Mouse (Mus musculus) retina, adult 2 months (tissue): ENCODE results near the gene Rrp12.

Experiments
- DNase-seq: peaks from one replicate; pipeline ENCODE4 v3.0.0-alpha.2; 2012; ENCODE audit warnings: low read depth, low spot score

Rrp12 gene

DNA sequence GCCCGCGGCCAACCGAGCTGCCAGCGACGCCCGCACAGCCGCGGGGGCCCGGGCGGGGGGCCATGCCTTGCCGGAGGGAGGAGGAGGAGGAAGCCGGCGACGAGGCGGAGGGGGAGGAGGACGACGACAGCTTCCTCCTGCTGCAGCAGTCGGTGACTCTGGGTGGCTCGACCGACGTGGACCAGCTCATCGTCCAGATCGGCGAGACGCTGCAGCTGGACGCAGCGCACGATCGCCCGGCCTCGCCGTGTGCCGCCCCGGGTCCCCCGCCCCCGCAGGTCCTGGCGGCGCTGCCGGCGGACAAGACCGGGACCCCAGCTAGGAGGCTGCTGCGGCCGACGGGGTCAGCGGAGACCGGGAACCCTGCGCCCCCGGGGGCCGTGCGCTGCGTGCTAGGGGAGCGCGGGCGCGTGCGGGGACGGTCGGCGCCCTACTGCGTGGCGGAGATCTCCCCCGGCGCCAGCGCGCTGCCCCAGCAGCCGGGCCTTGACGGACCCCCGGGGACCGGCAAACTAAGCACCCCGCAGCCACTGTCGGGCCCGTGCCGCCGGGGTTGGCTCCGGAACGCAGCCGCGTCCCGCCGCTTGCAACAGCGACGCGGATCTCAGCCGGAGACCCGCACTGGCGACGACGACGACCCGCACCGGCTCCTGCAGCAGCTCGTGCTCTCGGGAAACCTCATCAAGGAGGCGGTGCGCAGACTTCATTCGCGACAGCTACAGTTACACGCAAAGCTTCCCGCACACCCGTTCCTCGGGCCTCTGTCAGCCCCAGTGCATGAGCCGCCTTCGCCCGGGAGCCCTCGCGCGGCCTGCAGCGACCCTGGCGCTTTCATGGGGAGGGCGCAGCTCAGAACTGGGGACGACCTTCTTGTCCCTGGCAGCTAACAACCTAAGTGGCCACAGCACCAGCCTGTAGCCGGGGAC is 65.6 kb downstream of the Rrp12 start:
- DNase-seq: no peak

DNA sequence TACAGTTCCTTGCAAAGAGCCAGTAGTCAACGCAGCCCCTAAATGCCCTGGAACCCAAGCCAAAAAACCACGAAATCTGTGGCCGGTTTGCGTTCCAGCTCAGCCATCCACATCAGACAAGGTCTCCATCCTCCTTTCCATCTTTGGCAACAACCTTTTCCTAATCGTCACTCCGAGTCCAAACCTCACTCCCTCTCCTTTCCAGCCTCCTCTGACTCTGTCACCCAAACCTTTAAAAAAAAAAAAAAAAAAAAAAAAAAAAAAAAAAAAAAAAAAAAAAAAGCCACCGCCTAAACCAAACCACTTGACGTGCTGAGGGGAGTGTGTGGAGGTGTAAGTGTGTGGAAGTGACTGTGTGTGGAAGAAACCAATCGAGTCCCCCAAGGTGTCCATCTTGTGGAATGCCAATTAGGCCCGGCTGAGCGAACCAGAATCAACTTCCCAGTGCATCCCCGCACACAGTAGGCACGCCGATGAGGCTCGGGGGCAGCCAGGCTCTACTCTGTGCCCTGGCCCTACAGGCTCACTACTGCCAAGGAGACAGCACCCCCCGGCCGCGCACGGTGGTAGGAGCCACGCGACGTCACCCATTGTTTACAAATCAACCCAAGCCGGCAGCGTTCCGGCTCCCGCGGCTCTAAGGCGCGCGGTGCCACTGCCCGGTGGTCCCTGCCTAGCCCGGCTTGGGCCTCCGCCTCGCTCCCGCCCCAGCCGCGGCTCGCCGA is 66.4 kb downstream of the Rrp12 start, which contains the start of gene Frat1:
Gene Frat1, plus strand, starts transcription at position 590 of the 725 bp plus-strand sequence.
- peak; percentile 79 for DNase-seq

DNA sequence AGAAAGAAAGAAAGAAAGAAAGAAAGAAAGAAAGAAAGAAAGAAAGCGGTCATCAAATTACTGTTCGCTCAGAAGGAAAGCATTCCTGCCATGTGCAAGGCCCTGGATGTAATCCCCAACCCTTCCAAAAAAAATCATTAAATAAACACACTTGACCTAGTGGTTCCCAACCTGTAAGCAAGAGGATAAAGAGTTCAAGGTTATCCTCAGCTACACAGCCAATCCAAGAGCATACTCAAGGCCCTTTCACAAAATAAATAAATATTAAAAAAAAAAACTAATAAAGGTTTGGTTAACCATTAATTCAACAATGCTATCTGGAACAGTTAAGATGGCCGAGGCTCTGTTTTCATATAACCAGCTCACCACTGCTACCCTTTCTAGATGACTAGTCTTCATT is 67.0 kb downstream of the Rrp12 start:
- no peak for DNase-seq

DNA sequence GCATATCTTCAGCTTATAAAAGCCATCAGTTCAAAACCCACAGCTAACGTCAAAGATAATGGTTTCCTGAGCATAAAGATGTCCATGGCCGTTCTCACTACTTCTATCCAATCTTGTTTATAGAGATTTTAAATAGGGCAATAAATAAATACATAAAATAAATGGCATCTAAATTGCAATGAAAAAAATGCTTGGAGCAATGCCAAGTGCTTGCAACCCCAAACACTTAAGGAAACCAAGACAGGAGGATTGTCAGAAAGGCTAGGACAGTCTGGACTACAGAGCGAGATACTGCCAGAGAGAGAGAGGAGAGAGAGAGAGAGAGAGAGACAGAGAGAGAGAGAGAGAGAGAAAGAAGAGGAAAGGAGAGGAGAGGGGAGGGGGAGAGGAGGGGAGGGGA is 69.4 kb downstream of the Rrp12 start:
- no peak for DNase-seq

DNA sequence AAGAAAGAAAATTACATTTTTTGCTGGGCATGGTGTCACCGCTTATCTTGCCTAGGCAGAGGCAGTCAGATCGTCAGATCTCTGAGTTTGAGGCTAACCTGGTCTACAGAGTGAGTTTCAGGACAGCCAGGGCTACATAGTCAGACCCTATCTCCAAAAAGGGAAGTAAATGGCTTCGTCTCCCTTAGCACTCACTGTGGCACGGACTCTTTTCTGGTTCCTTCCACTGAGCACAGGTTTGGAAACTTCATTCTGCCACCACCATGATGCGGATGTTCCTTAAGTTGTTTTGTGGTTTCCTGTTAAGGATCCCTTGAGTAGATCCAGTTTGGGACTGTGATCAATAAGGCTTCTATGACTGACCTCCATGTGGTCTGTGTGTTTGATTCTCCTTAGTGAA is 71.0 kb downstream of the Rrp12 start:
- no peak for DNase-seq

DNA sequence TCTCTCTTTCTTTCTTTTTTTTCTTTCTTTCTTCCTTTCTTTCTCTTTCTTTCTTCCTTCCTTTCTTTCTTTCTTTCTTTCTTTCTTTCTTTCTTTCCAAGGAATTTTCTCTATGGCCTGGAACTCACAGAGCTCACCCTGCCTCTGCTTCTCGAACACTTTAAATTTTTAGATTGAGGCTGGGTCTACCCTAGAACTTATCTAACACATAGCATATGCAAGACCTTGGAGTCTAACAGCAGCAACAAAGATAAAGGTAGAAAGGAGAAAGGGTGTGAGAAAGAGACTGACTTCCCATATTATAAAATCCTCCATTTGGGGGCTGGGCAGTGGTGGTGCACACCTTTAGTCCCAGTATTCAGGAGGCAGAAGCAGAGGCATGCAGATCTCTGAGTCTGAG is 73.4 kb downstream of the Rrp12 start:
- DNase-seq: no peak

DNA sequence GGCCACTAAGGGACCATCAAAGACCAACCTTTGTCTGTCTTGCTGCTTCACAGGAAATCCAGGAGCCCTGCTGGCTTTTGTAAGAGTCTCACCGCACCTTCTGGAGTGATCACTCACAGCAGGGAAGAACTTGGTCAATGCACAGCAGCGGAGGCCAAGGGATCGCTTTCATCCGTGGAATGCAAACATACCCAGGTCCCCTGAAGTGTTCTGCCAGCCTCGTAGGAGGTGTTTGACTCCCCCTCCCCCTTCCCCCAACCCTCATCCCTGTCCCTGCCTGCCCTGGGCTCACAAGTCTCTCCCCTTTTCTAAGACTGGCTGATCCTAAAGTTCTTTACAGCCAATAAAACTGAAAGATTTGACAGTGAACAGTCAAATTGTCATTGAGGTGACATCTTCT is 74.5 kb downstream of the Rrp12 start:
- no peak for DNase-seq

DNA sequence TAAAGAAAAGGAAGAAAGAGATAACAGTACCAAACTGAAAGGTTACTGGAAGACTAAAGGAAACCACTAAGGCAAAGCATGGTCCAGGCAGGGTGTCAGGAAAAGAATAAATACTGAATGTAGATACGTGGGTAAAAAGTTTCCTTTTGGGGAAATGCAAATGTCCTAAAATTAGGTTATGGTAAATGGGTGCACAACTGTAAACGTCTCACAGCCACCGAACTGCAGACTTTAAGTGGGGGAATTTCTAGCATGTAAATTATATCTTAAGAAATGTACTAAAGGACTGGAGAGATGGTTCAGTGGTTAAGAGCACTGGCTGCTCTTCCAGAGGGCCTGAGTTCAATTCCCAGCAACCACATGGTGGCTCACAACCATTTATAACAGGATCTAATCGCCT is 77.2 kb downstream of the Rrp12 start:
- DNase-seq: no peak

DNA sequence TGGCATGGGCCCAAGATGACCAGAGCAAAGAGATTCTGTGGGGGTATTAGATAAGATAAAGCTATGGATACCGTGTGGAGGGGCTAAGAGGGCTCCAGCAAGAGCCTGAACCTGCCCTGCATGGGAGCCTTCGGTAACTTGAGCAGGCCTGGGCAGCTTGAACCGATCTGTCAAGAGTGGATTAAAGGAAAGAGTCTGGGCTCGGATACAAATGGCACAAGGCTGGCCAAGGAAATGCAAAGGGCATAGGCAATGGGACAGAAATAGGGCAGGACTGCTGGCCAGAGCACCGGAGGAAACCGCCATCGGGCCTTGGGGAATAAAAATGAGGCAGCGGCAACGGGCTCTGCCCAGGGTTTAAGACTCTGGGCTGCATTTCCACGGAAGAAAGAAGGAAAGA is 78.6 kb downstream of the Rrp12 start:
- DNase-seq: no peak

DNA sequence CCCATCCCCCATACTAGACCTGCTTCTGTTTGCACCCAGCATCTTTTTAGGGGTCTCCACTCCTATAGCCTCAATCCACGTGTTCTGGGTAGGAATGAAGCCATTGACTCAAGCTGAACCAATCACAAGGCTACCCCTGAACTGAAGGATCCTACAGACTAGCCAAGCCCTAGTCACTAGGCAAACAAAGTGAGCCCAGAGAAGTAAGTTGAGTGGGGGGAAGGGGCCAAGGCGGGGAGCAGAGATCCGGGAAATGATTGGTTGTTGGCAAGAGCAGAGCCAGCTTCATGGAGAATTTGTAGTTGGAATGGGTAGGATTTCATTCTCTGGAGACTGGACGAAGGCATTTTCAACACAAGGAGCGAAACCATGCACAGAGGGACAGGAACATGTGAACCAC is 79.1 kb downstream of the Rrp12 start:
- DNase-seq: no peak

DNA sequence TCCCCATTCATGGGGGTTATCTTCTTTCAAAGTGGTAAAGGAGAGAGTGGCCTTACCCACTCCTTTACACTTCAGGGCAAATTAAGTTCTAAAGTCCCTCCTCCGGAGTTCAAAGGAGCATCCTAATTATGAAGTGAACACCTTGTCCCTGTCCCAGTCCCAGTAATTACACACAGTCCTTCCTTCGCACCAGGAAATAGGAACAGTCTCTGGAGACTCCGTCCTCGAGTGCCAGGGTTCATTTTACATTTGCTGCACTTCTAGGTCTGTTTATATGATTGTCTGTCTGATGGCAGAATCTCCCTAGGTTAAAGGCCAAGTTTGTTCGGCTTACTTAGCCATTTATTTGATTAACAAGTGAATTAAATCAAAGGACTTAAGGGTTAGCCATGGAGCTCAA is 79.6 kb downstream of the Rrp12 start:
- DNase-seq: no peak

DNA sequence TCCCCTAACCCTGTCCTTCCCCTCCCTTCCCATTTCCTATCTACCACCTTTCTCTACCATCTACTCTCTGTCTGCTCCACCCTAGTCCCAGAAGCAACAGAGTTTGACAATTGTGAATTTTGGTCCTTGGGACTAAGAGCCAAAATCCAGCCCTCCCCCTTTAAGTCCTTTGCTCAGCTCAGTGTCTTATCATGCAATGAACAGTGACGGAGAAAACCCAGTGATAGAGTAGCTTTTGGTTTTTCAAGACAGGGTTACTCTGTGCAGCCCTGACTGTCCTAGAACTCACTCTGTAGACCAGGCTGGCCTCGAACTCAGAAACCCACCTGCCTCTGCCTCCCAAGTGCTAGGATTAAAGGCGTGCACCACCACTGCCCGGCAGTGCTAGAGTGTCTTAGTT is 82.6 kb downstream of the Rrp12 start:
- DNase-seq: no peak
